Mouse (Mus musculus): ENCODE data around the gene Tm6sf1. TPM values are rescaled to one million over a fixed set of nuclear protein-coding genes. Genes with fewer than 3 reads are reported as not detected.

Gene Tm6sf1
- total and polyA plus RNA-seq, 3 experiments: 0.35 to 8.6 TPM; not detected in 1

DNA sequence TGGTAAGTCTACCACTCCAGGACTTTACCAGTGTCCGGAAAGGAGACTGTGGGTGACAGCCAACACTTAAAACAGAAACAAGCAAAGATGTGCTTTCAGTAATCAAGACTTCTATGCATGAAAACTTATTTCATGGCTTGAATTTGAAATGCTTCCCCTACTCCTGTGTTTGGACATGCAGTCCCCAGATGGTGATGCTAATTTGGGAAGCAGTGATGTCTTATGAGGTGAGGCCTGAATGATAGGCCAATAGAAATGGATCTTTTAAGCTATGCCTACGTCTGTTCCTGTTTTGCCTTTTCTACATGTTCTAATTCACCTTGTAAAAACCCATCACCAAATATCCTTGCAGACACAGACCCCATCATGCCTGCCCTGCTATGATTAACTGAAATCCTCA, 46.1 kb downstream of the Tm6sf1 start:
- no peak overlapping the region for H3K4me3 ChIP-seq (ENCODE audit: control insufficient read depth in 1 of 2, insufficient read depth in 1 of 2, low read depth in 2 of 2, low read length in 2 of 2)
- no peak overlapping the region for H3K9ac ChIP-seq (ENCODE audit: control insufficient read depth, low read depth, low read length, poor library complexity, severe bottlenecking)
- TF ChIP-seq MEF2A (IDR thresholded peaks at IDR 0.05; ENCODE audit: extremely low read depth, insufficient replicate concordance, low read depth, low read length, poor library complexity, severe bottlenecking) (no peak), CHD2 (IDR thresholded peaks at IDR 0.05; ENCODE audit: low read length) (no peak), UBTF (IDR thresholded peaks at IDR 0.05; ENCODE audit: borderline replicate concordance, insufficient read depth, low read depth, low read length) (no peak), SIN3A (IDR thresholded peaks at IDR 0.05; ENCODE audit: low read length) (no peak), JUND (IDR thresholded peaks at IDR 0.05; ENCODE audit: low read depth, low read length) (no peak), POLR2AphosphoS2 (IDR thresholded peaks at IDR 0.05; ENCODE audit: low read length) (no peak), TBP (IDR thresholded peaks at IDR 0.05; ENCODE audit: low read depth, low read length) (no peak), ZKSCAN1 (IDR thresholded peaks at IDR 0.05; ENCODE audit: low read depth, low read length) (no peak), ETS1 (IDR thresholded peaks at IDR 0.05; ENCODE audit: low read depth, low read length) (no peak)
- no peaks in the 10 kb centered on the region for H3K36me3 ChIP-seq (ENCODE audit: control insufficient read depth in 1 of 2, insufficient read depth in 2 of 2, low read length in 2 of 2)
- no peak for DNase-seq (ENCODE audit: low read depth, low spot score)
- H3K9me3 ChIP-seq (replicated peaks; ENCODE audit: insufficient read depth, low read length): no peaks in the 10 kb centered on the region
- H3K27me3 ChIP-seq (ENCODE audit: control insufficient read depth in 1 of 2, insufficient read depth in 2 of 2, low read length in 2 of 2): peaks cover 0 to 3% of the 10 kb centered on the region in 2 experiments; a peak in 3 of 4 replicates
- no peaks in the 10 kb centered on the region for H3K79me2 ChIP-seq (ENCODE audit: control insufficient read depth, insufficient read depth, low read length, poor library complexity)
- H3K4me1 ChIP-seq (ENCODE audit: control insufficient read depth in 1 of 2, insufficient read depth in 2 of 2, low read length in 2 of 2): no peaks in the 10 kb centered on the region
- no peak overlapping the region for H3K27ac ChIP-seq (ENCODE audit: control insufficient read depth, low read depth, low read length)

GRCm38 (mm10) chr7:81918316-81918715, 59.5 kb downstream of the Tm6sf1 start:
- DNase-seq (ENCODE audit: low read depth, low spot score): no peak
- TF ChIP-seq MYC (IDR thresholded peaks at IDR 0.05; ENCODE audit: low read depth, low read length): no peak
- TF ChIP-seq EP300 (IDR thresholded peaks at IDR 0.05; ENCODE audit: low read depth in 1 of 2, low read length in 2 of 2): no peak
- no peak for TF ChIP-seq MEF2A (IDR thresholded peaks at IDR 0.05; ENCODE audit: extremely low read depth, insufficient replicate concordance, low read depth, low read length, poor library complexity, severe bottlenecking)
- TF ChIP-seq ZKSCAN1 (IDR thresholded peaks at IDR 0.05; ENCODE audit: low read depth, low read length): no peak
- no peak for TF ChIP-seq ELF1 (IDR thresholded peaks at IDR 0.05; ENCODE audit: low read depth, low read length)
- no peak for TF ChIP-seq JUND (IDR thresholded peaks at IDR 0.05; ENCODE audit: low read depth, low read length)
- TF ChIP-seq NRF1 (IDR thresholded peaks at IDR 0.05; ENCODE audit: insufficient read depth, low read depth, low read length, poor library complexity, severe bottlenecking): no peak
- TF ChIP-seq KAT2A (conservative IDR thresholded peaks at IDR 0.05; ENCODE audit: low read depth, low read length): no peak
- TF ChIP-seq USF1 (IDR thresholded peaks at IDR 0.05; ENCODE audit: low read depth, low read length): no peak
- no peak for TF ChIP-seq SMC3 (IDR thresholded peaks at IDR 0.05; ENCODE audit: low read depth, low read length)
- TF ChIP-seq CTCF (IDR thresholded peaks at IDR 0.05 in 2 of 3, conservative IDR thresholded peaks at IDR 0.05 in 1 of 3; ENCODE audit: control insufficient read depth in 1 of 3, insufficient read depth in 1 of 3, low read depth in 2 of 3, low read length in 3 of 3, poor library complexity in 1 of 3, severe bottlenecking in 1 of 3): no peak
- TF ChIP-seq MAZ (IDR thresholded peaks at IDR 0.05; ENCODE audit: low read depth, low read length): no peak
- TF ChIP-seq TAL1 (IDR thresholded peaks at IDR 0.05; ENCODE audit: low read length): no peak
- TF ChIP-seq CHD1 (IDR thresholded peaks at IDR 0.05; ENCODE audit: low read depth, low read length): no peak
- no peak for TF ChIP-seq ZC3H11A (IDR thresholded peaks at IDR 0.05; ENCODE audit: low read depth, low read length)
- TF ChIP-seq USF2 (IDR thresholded peaks at IDR 0.05; ENCODE audit: borderline replicate concordance in 1 of 2, insufficient read depth in 1 of 2, low read depth in 1 of 2, low read length in 2 of 2): no peak
- TF ChIP-seq TBP (IDR thresholded peaks at IDR 0.05; ENCODE audit: low read depth, low read length): no peak
- H3K9me3 ChIP-seq (replicated peaks; ENCODE audit: insufficient read depth, low read length): no peaks in the 10 kb centered on the region
- no peaks in the 10 kb centered on the region for H3K36me3 ChIP-seq (ENCODE audit: control insufficient read depth in 1 of 2, insufficient read depth in 2 of 2, low read length in 2 of 2)
- no peak overlapping the region for H3K4me3 ChIP-seq (ENCODE audit: control insufficient read depth in 1 of 2, insufficient read depth in 1 of 2, low read depth in 2 of 2, low read length in 2 of 2)
- no peak overlapping the region for H3K9ac ChIP-seq (ENCODE audit: control insufficient read depth, low read depth, low read length, poor library complexity, severe bottlenecking)
- H3K4me1 ChIP-seq (ENCODE audit: control insufficient read depth in 1 of 2, insufficient read depth in 2 of 2, low read length in 2 of 2): no peaks in the 10 kb centered on the region
- peaks cover 2 to 7% of the 10 kb centered on the region in 2 experiments; a peak in 3 of 4 replicates for H3K27me3 ChIP-seq (ENCODE audit: control insufficient read depth in 1 of 2, insufficient read depth in 2 of 2, low read length in 2 of 2)
- H3K79me2 ChIP-seq (ENCODE audit: control insufficient read depth, insufficient read depth, low read length, poor library complexity): no peaks in the 10 kb centered on the region
- H3K27ac ChIP-seq (ENCODE audit: control insufficient read depth, low read depth, low read length): no peak overlapping the region
